ENCODE assay signal across 8 mouse cellular contexts in the genomic region with DNA sequence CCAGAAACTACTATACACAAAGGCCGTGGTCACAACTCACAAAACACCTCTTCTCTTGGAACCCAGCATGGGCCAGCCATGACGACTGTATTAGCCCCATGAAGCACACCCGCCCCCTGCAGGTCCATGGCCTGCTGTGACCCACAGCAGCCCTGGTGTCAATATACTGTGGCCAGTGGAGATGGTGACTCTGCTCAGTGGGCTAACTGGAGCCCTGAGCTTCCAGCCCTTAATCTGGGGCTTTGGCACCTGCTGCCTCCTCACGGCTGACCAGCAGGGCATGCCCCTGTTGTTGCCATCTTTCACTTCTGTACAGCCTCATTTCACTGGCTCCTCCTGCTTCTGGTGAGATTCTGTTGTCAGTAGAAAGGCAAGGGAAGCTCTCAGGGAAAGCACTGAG. TPM values are rescaled to one million over a fixed set of nuclear protein-coding genes. Genes with fewer than 3 reads are reported as not detected.
A peak's percentile ranks its signal among the peaks of the same experiment; 100 is the strongest.
DNase-seq lines count a peak whose midpoint lies in the region; ATAC-seq and TF ChIP-seq lines count a peak whose summit lies in the region.

No protein-coding gene starts in this region.

- no peak overlapping the region for H3K9ac ChIP-seq in hindbrain, embryonic 14.5 days
- no peak overlapping the region for H3K9ac ChIP-seq in hindbrain, embryonic 12.5 days
- no peak overlapping the region for H3K9ac ChIP-seq in heart, embryonic 16.5 days (ENCODE audit: low read length)
- H3K9ac ChIP-seq in stomach, postnatal 0 days (ENCODE audit: low read length), result no peak overlapping the region

- no peak for TF ChIP-seq POLR2A in thymus, adult 2 months (IDR thresholded peaks at IDR 0.05; ENCODE audit: control insufficient read depth, extremely low read depth, insufficient read depth, low read length, poor library complexity)

- TF ChIP-seq CTCF in thymus, adult 2 months (IDR thresholded peaks at IDR 0.05; ENCODE audit: borderline replicate concordance, control insufficient read depth, extremely low read depth, insufficient read depth, low read length, poor library complexity), result no peak
- peak; percentile 39 for TF ChIP-seq CTCF in stomach, postnatal 0 days (IDR thresholded peaks at IDR 0.05; ENCODE audit: low read depth)

- H3K4me2 ChIP-seq in hindbrain, embryonic 14.5 days (replicated peaks), result 0 out of 2 replicates have a peak overlapping the region, but pooled peaks have one; percentile 78
- H3K4me2 ChIP-seq in hindbrain, embryonic 12.5 days (replicated peaks), result no peak overlapping the region
- no peak overlapping the region for H3K4me2 ChIP-seq in heart, embryonic 16.5 days (ENCODE audit: low read depth, low read length)
- H3K4me2 ChIP-seq in stomach, postnatal 0 days (replicated peaks; ENCODE audit: low read depth), result no peak overlapping the region

- no peak for TF ChIP-seq EP300 in stomach, postnatal 0 days (optimal IDR thresholded peaks at IDR 0.05)

- no peak overlapping the region for H3K4me3 ChIP-seq in hindbrain, embryonic 14.5 days (replicated peaks; ENCODE audit: low read length)
- no peak overlapping the region for H3K4me3 ChIP-seq in hindbrain, embryonic 12.5 days
- H3K4me3 ChIP-seq in thymus, adult 2 months (ENCODE audit: control insufficient read depth, insufficient read depth, low read length), result no peak overlapping the region
- H3K4me3 ChIP-seq in heart, embryonic 16.5 days (ENCODE audit: low read length), result no peak overlapping the region
- no peak overlapping the region for H3K4me3 ChIP-seq in stomach, postnatal 0 days (ENCODE audit: low read depth, low read length)

- H3K27me3 ChIP-seq in hindbrain, embryonic 14.5 days (ENCODE audit: control insufficient read depth, insufficient read depth, low read length), result no peaks in the 10 kb centered on the region
- H3K27me3 ChIP-seq in hindbrain, embryonic 12.5 days, result 0 out of 2 replicates have a peak, but pooled peaks cover under 1% of the 10 kb centered on the region
- no peaks in the 10 kb centered on the region for H3K27me3 ChIP-seq in thymus, adult 2 months (ENCODE audit: control insufficient read depth, insufficient read depth, low read length)
- H3K27me3 ChIP-seq in heart, embryonic 16.5 days (ENCODE audit: control insufficient read depth, insufficient read depth, low read length), result no peaks in the 10 kb centered on the region
- H3K27me3 ChIP-seq in stomach, postnatal 0 days (ENCODE audit: control insufficient read depth, insufficient read depth, low read length), result no peaks in the 10 kb centered on the region

- no peak for DNase-seq in hindbrain, embryonic 14.5 days (ENCODE audit: low spot score)
- DNase-seq in thymus, adult 2 months, result no peak
- DNase-seq in thymus, postnatal 0 days (ENCODE audit: low spot score), result no peak
- no peak for DNase-seq in stomach, postnatal 0 days (ENCODE audit: low spot score)
- DNase-seq in kidney, postnatal 10 days, result no peak

- 0 out of 2 replicates have a peak overlapping the region, but pooled peaks have one; percentile 47 for H3K27ac ChIP-seq in hindbrain, embryonic 14.5 days
- no peak overlapping the region for H3K27ac ChIP-seq in hindbrain, embryonic 12.5 days
- peak overlapping the region; percentile 35; the same call in 1 of the 2 replicates for H3K27ac ChIP-seq in thymus, adult 2 months (ENCODE audit: control insufficient read depth, insufficient read depth, low read length)
- peak overlapping the region; percentile 66; the same call in 1 of the 2 replicates for H3K27ac ChIP-seq in heart, embryonic 16.5 days (ENCODE audit: low read length)
- H3K27ac ChIP-seq in stomach, postnatal 0 days (replicated peaks), result peak overlapping the region; percentile 58; the same call in 1 of the 2 replicates

- H3K4me1 ChIP-seq in hindbrain, embryonic 14.5 days (replicated peaks; ENCODE audit: control insufficient read depth, insufficient read depth, low read length), result peaks cover 38% of the 10 kb centered on the region
- peaks cover 46% of the 10 kb centered on the region for H3K4me1 ChIP-seq in hindbrain, embryonic 12.5 days
- peaks cover 41% of the 10 kb centered on the region for H3K4me1 ChIP-seq in thymus, adult 2 months (replicated peaks; ENCODE audit: control insufficient read depth, insufficient read depth, low read length)
- H3K4me1 ChIP-seq in heart, embryonic 16.5 days (ENCODE audit: control insufficient read depth, insufficient read depth, low read length), result peaks cover 71% of the 10 kb centered on the region
- H3K4me1 ChIP-seq in stomach, postnatal 0 days (replicated peaks; ENCODE audit: control insufficient read depth, insufficient read depth), result peaks cover 6% of the 10 kb centered on the region; the same call in 1 of the 2 replicates

- no peaks in the 10 kb centered on the region for H3K36me3 ChIP-seq in hindbrain, embryonic 14.5 days (replicated peaks; ENCODE audit: control insufficient read depth, insufficient read depth)
- H3K36me3 ChIP-seq in hindbrain, embryonic 12.5 days, result no peaks in the 10 kb centered on the region
- no peaks in the 10 kb centered on the region for H3K36me3 ChIP-seq in thymus, adult 2 months (ENCODE audit: control insufficient read depth, insufficient read depth, low read length)
- H3K36me3 ChIP-seq in heart, embryonic 16.5 days (ENCODE audit: control insufficient read depth, insufficient read depth), result no peaks in the 10 kb centered on the region
- no peaks in the 10 kb centered on the region for H3K36me3 ChIP-seq in stomach, postnatal 0 days (ENCODE audit: control insufficient read depth, insufficient read depth, low read length)

- no peak for ATAC-seq in hindbrain, embryonic 14.5 days (ENCODE audit: low FRiP score)
- no peak for ATAC-seq in hindbrain, embryonic 12.5 days (ENCODE audit: low FRiP score)
- ATAC-seq in heart, embryonic 16.5 days (replicated peaks; ENCODE audit: extremely low read depth, insufficient read depth, low FRiP score), result no peak
- ATAC-seq in stomach, postnatal 0 days (ENCODE audit: low FRiP score, low TSS enrichment), result no peak
- no peak for ATAC-seq in granulocyte monocyte progenitor cell, adult 5-6 weeks (replicated peaks; ENCODE audit: poor library complexity, severe bottlenecking)

- 65% methylated on average over 4 of the region's 4 CpGs for WGBS in hindbrain, embryonic 14.5 days
- 71% methylated on average over 4 of the region's 4 CpGs for WGBS in hindbrain, embryonic 12.5 days
- 88% methylated on average over 4 of the region's 4 CpGs for WGBS in thymus, adult 2 months
- WGBS in heart, embryonic 16.5 days, result 57% methylated on average over 4 of the region's 4 CpGs
- WGBS in stomach, postnatal 0 days, result 71% methylated on average over 4 of the region's 4 CpGs

- no peaks in the 10 kb centered on the region for H3K9me3 ChIP-seq in hindbrain, embryonic 14.5 days (ENCODE audit: control insufficient read depth, low read length)
- H3K9me3 ChIP-seq in hindbrain, embryonic 12.5 days (replicated peaks), result no peaks in the 10 kb centered on the region
- no peaks in the 10 kb centered on the region for H3K9me3 ChIP-seq in heart, embryonic 16.5 days (replicated peaks; ENCODE audit: control insufficient read depth, low read length)
- no peaks in the 10 kb centered on the region for H3K9me3 ChIP-seq in stomach, postnatal 0 days (ENCODE audit: control insufficient read depth, low read length)

RNA-seq across cellular contexts. Expression of a gene that starts 4.2 kb away (rescaled TPM):
- polyA plus RNA-seq in hindbrain, embryonic 14.5 days (2014; fragmentation: Nextera tagmentation; extraction: Ambion mirVana), result 32.6 and 37.3 TPM in 2 replicates
- polyA plus RNA-seq in hindbrain, embryonic 12.5 days (2016; fragmentation: Nextera tagmentation; extraction: Ambion mirVana), result 30.0 and 31.4 TPM in 2 replicates
- polyA plus RNA-seq in thymus, adult 2 months (2012; rRNA removed), result 52.7 and 57.5 TPM in 2 replicates
- 24.2 TPM in 2 replicates for polyA plus RNA-seq in thymus, postnatal 0 days (2015; fragmentation: Nextera tagmentation; extraction: Ambion mirVana)
- polyA plus RNA-seq in heart, embryonic 16.5 days (2015; fragmentation: Nextera tagmentation; extraction: Ambion mirVana), result 26.9 and 27.4 TPM in 2 replicates
- 12.0 and 12.4 TPM in 2 replicates for polyA plus RNA-seq in stomach, postnatal 0 days (2015; fragmentation: Nextera tagmentation; extraction: Ambion mirVana)
- 52.5 and 55.5 TPM in 2 replicates for total RNA-seq in granulocyte monocyte progenitor cell, adult 5-6 weeks (2014; fragmentation: Nextera tagmentation)
- total RNA-seq in granulocyte monocyte progenitor cell, adult 5-6 weeks (2017), result 53.3 and 54.4 TPM in 2 replicates

RNA-seq across cellular contexts. Expression of a gene that starts 32.5 kb away (rescaled TPM):
- polyA plus RNA-seq in hindbrain, embryonic 14.5 days (2014; fragmentation: Nextera tagmentation; extraction: Ambion mirVana), result 0.73 and 1.7 TPM in 2 replicates
- 2.3 and 2.6 TPM in 2 replicates for polyA plus RNA-seq in hindbrain, embryonic 12.5 days (2016; fragmentation: Nextera tagmentation; extraction: Ambion mirVana)
- polyA plus RNA-seq in thymus, adult 2 months (2012; rRNA removed), result not detected in 2 replicates
- 0.08 TPM in 1 of 2 replicates, not detected in the other for polyA plus RNA-seq in thymus, postnatal 0 days (2015; fragmentation: Nextera tagmentation; extraction: Ambion mirVana)
- 0.20 TPM in 1 of 2 replicates, not detected in the other for polyA plus RNA-seq in heart, embryonic 16.5 days (2015; fragmentation: Nextera tagmentation; extraction: Ambion mirVana)
- 0.13 and 0.17 TPM in 2 replicates for polyA plus RNA-seq in stomach, postnatal 0 days (2015; fragmentation: Nextera tagmentation; extraction: Ambion mirVana)
- not detected in 2 replicates for total RNA-seq in granulocyte monocyte progenitor cell, adult 5-6 weeks (2014; fragmentation: Nextera tagmentation)
- total RNA-seq in granulocyte monocyte progenitor cell, adult 5-6 weeks (2017), result not detected in 2 replicates
